8 mouse cellular contexts compared by ENCODE assay signal in genomic region chr3:122078141-122078540, GRCm38 (mm10).
DNase-seq lines count a peak whose midpoint lies in the region.

No protein-coding gene starts in this region.

- DNase-seq in right cerebral cortex, adult 2 months (ENCODE audit: low spot score in 2 of 2) = peak; percentile 57 to 63
- no peak for DNase-seq in right cerebral cortex, postnatal 4 days
- DNase-seq in frontal cortex, postnatal 25 days (ENCODE audit: low spot score in 2 of 2) = peak; percentile 16 to 19
- DNase-seq in kidney, adult 18-20 months = peak; percentile 45
- peak; percentile 74 to 81 for DNase-seq in lung, adult 18-20 months
- DNase-seq in right cerebral cortex, postnatal 25 days = peak; percentile 41
- no peak for DNase-seq in cerebellum, postnatal 10 days
- DNase-seq in ovary, postnatal 36 days (ENCODE audit: low spot score) = no peak

Comparison
In these comparisons a context has a peak if more than half of its experiments do, and no peak if none do; other contexts are left out.
1. DNase-seq: peak in right cerebral cortex, adult 2 months (2 of 2), frontal cortex, postnatal 25 days (2 of 2), kidney, adult 18-20 months (single experiment), lung, adult 18-20 months (2 of 2) and right cerebral cortex, postnatal 25 days (single experiment); none in right cerebral cortex, postnatal 4 days (single experiment), cerebellum, postnatal 10 days (0 of 2) and ovary, postnatal 36 days (single experiment).